Mouse (Mus musculus) hematopoietic stem cell, adult 5-6 weeks (primary cell): ENCODE measurements around the gene Fbln1. TPM values are rescaled to one million over a fixed set of nuclear protein-coding genes. Genes with fewer than 3 reads are reported as not detected.

Source experiments
- ATAC-seq, 2 experiments: fragments of 125-278 bp in 1 of 2; replicated peaks in 1 of 2; 2 replicates each; pipeline ENCODE4 v1.8.0; 2016 to 2017; ENCODE audit warnings: inconsistent platforms in 2 of 2, mild to moderate bottlenecking in 2 of 2, moderate number of reproducible peaks in 2 of 2, low read depth in 1 of 2, moderate TSS enrichment in 1 of 2; ENCODE audit not compliant: low FRiP score in 2 of 2, poor library complexity in 2 of 2, severe bottlenecking in 2 of 2, insufficient read depth in 1 of 2, low TSS enrichment in 1 of 2
- total RNA-seq: library from RNA; stranded (forward); fragments of 172-1452, 232-1000 nt; gene quantifications from 2 replicates; pipeline ENCODE4 v1.2.3, GENCODE M21; 2017

Fbln1 gene
- total RNA-seq, 1 experiment from 2014 or later: 1.2 TPM

- ATAC-seq: no peak
Measured at GRCm38 (mm10) chr15:85200446-85201289, 5.1 kb upstream of the Fbln1 start.

GRCm38 (mm10) chr15:85202199-85202598 is 3.5 kb upstream of the Fbln1 start:
- ATAC-seq: no peak

GRCm38 (mm10) chr15:85202787-85203186 is 3.0 kb upstream of the Fbln1 start:
- no peak for ATAC-seq

- ATAC-seq: no peak
Measured at GRCm38 (mm10) chr15:85204383-85204782, 1.4 kb upstream of the Fbln1 start.

GRCm38 (mm10) chr15:85206703-85207075 is 940 bp downstream of the Fbln1 start:
- no peak for ATAC-seq

GRCm38 (mm10) chr15:85207081-85207480 is 1.3 kb downstream of the Fbln1 start:
- ATAC-seq: no peak

- ATAC-seq: no peak
Measured at GRCm38 (mm10) chr15:85207763-85208162, 2.0 kb downstream of the Fbln1 start.

GRCm38 (mm10) chr15:85208332-85208731 is 2.6 kb downstream of the Fbln1 start:
- ATAC-seq: no peak

- no peak for ATAC-seq
Measured at GRCm38 (mm10) chr15:85209341-85209740, 3.6 kb downstream of the Fbln1 start.

- ATAC-seq: no peak
Measured at GRCm38 (mm10) chr15:85210686-85211085, 4.9 kb downstream of the Fbln1 start.

GRCm38 (mm10) chr15:85211101-85211760 is 5.5 kb downstream of the Fbln1 start:
- no peak for ATAC-seq

- no peak for ATAC-seq
Measured at GRCm38 (mm10) chr15:85216069-85216813, 10.5 kb downstream of the Fbln1 start.

GRCm38 (mm10) chr15:85218617-85219265 is 13.0 kb downstream of the Fbln1 start:
- ATAC-seq: no peak

GRCm38 (mm10) chr15:85220371-85220770 is 14.6 kb downstream of the Fbln1 start:
- no peak for ATAC-seq

- ATAC-seq: no peak
Measured at GRCm38 (mm10) chr15:85221115-85221854, 15.5 kb downstream of the Fbln1 start.

GRCm38 (mm10) chr15:85225693-85226092 is 19.9 kb downstream of the Fbln1 start:
- ATAC-seq: no peak

GRCm38 (mm10) chr15:85226841-85227240 is 21.1 kb downstream of the Fbln1 start:
- ATAC-seq: no peak
